Mouse (Mus musculus): ENCODE results near the gene Ndufab1. TPM values are rescaled to one million over a fixed set of nuclear protein-coding genes. Genes with fewer than 3 reads are reported as not detected.
"Not testable (repeated sequence)": the region's sequence is repeated elsewhere in the genome, so short reads cannot be mapped to it uniquely, and the experiment has no call there.

The Ndufab1 gene
- polyA plus RNA-seq, 1 experiment: 813 TPM

DNA sequence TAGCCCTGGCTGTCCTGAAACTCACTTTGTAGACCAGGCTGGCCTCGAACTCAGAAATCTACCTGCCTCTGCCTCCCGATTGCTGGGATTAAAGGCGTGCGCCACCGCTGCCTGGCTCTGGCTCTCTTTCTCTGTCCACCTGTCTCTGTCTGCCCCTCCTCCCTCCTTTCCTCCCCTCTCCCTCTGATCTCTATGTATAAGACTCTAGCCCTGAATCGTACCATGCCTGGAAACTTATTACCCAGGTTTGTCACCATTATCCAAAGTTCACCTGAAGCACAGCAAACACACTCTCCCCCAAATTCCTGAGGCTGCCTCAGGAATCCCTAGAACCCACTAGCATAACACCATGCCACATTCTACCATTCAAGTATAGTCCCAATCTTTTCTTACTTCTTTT lies 6.5 kb upstream of the Ndufab1 start:
- no peaks in the 10 kb centered on the region for H3K79me3 ChIP-seq (ENCODE audit: low read depth)
- no peak overlapping the region for H3K4me3 ChIP-seq (ENCODE audit: insufficient read depth, poor library complexity, severe bottlenecking)
- H3K79me2 ChIP-seq (ENCODE audit: control insufficient read depth, insufficient read depth): no peaks in the 10 kb centered on the region
- H3K36me3 ChIP-seq (ENCODE audit: control insufficient read depth, insufficient read depth): peaks cover 26% of the 10 kb centered on the region
- H3K27me3 ChIP-seq (ENCODE audit: control insufficient read depth, insufficient read depth, insufficient read length): no peaks in the 10 kb centered on the region
- TF ChIP-seq MAX (IDR thresholded peaks at IDR 0.05) (no peak), USF1 (IDR thresholded peaks at IDR 0.05; ENCODE audit: low read depth) (no peak), CTCF (IDR thresholded peaks at IDR 0.05; ENCODE audit: control insufficient read depth, insufficient read depth, insufficient read length) (no peak), MYOD1 (IDR thresholded peaks at IDR 0.05; ENCODE audit: control insufficient read depth, insufficient read length, low read depth) (no peak), FOSL1 (IDR thresholded peaks at IDR 0.05; ENCODE audit: insufficient read depth, low read length, poor library complexity, severe bottlenecking) (no peak), MYOG (IDR thresholded peaks at IDR 0.05; ENCODE audit: control insufficient read depth, extremely low read depth, insufficient read length) (no peak), CEBPB (IDR thresholded peaks at IDR 0.05; ENCODE audit: low read depth) (no peak)
- no peak overlapping the region for H3ac ChIP-seq (ENCODE audit: control insufficient read depth, insufficient read length, low read depth)

DNA sequence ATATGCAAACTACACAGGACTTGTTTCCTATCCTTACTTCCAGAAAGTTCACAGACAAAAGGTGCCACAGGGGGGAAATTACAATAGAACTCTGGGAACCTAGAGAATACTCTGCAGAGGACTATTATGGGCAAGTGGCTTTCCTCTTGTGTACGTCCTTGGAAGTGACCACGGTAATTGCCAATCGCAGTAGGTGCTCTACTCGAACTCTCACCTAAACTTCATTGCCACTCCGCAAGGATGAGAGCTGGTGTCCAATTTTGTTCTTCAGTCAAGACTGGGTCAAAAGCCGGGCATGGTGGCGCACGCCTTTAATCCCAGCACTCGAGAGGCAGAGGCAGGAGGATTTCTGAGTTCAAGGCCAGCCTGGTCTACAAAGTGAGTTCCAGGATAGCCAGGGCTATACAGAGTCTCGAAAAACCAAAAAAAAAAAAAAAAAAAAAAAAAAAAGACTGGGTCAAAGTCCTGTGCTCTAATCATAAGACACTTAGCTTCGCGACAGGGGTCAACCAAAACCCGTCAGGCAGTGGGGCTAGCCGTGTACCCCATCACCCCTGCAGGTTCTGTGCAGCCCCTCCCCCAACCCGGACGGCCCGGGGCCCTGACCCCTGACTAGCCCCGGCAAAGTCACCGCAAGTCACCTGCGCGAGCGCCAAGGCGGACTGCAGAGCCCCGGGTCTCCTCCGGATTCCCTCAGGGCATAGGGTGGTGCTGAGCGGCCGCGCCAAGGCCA lies 506 bp downstream of the Ndufab1 start:
- Histone ChIP-seq H3K79me2 (ENCODE audit: control insufficient read depth, insufficient read depth) (peaks cover 48% of the 10 kb centered on the region), H3K36me3 (ENCODE audit: control insufficient read depth, insufficient read depth) (peaks cover 27% of the 10 kb centered on the region), H3K4me3 (ENCODE audit: insufficient read depth, poor library complexity, severe bottlenecking) (peak overlapping the region; percentile 68), H3ac (ENCODE audit: control insufficient read depth, insufficient read length, low read depth) (peak overlapping the region; percentile 80), H3K79me3 (ENCODE audit: low read depth) (peaks cover 38% of the 10 kb centered on the region)
- H3K27me3 ChIP-seq (ENCODE audit: control insufficient read depth, insufficient read depth, insufficient read length): not testable (repeated sequence)

DNA sequence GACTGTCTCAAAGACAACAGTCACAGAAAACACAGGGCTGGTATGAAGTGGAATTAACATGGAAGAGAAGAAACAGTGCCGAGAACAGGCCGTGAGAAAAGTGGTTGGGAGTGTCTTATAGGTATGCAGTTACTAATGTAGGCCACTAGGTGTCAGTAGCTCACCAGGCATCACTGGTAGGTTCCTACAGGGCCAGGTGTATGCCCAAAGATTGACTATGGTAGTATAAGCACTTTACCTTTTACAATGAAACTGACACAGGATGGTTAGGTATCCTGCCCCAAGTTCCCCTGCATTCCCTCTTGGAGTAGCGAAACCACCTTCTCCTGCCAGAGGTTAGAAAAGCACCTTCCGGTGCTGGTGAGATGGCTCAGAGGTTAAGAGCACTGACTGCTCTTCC lies 2.5 kb downstream of the Ndufab1 start:
- peaks cover 45% of the 10 kb centered on the region for H3K36me3 ChIP-seq (ENCODE audit: control insufficient read depth, insufficient read depth)
- H3K79me3 ChIP-seq (ENCODE audit: low read depth): peaks cover 43% of the 10 kb centered on the region
- H3K79me2 ChIP-seq (ENCODE audit: control insufficient read depth, insufficient read depth): peaks cover 56% of the 10 kb centered on the region
- H3K27me3 ChIP-seq (ENCODE audit: control insufficient read depth, insufficient read depth, insufficient read length): no peaks in the 10 kb centered on the region
- TF ChIP-seq CTCF (IDR thresholded peaks at IDR 0.05; ENCODE audit: control insufficient read depth, insufficient read depth, insufficient read length) (peak; percentile 33), CEBPB (IDR thresholded peaks at IDR 0.05; ENCODE audit: low read depth) (no peak)
- no peak overlapping the region for H3ac ChIP-seq (ENCODE audit: control insufficient read depth, insufficient read length, low read depth)
- H3K4me3 ChIP-seq (ENCODE audit: insufficient read depth, poor library complexity, severe bottlenecking): no peak overlapping the region

DNA sequence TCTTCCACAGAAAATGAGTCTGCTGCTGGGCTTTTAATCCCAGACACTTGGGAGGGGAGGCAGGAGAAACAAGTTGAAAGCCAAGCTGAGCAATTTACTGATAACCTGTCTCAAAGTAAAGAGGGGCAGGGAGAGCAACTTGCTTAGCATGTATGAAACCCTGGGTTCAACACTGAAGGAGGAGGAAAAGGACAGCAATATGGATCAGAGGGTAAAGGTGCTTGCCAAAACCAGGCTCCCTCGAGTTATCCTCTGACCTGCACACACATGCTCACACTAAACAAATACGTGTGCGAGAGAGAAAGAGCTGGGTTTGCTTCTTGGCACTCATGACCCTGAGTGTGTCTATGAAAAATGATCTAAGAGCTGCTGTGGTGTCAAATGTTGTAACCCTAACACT lies 3.7 kb downstream of the Ndufab1 start:
- Histone ChIP-seq H3ac (ENCODE audit: control insufficient read depth, insufficient read length, low read depth) (no peak overlapping the region), H3K4me3 (ENCODE audit: insufficient read depth, poor library complexity, severe bottlenecking) (no peak overlapping the region), H3K27me3 (ENCODE audit: control insufficient read depth, insufficient read depth, insufficient read length) (no peaks in the 10 kb centered on the region), H3K79me3 (ENCODE audit: low read depth) (peaks cover 46% of the 10 kb centered on the region), H3K79me2 (ENCODE audit: control insufficient read depth, insufficient read depth) (peaks cover 59% of the 10 kb centered on the region), H3K36me3 (ENCODE audit: control insufficient read depth, insufficient read depth) (peaks cover 53% of the 10 kb centered on the region)
- TF ChIP-seq MYOG (IDR thresholded peaks at IDR 0.05; ENCODE audit: control insufficient read depth, extremely low read depth, insufficient read length) (no peak), MAX (IDR thresholded peaks at IDR 0.05) (no peak), CTCF (IDR thresholded peaks at IDR 0.05; ENCODE audit: control insufficient read depth, insufficient read depth, insufficient read length) (no peak), FOSL1 (IDR thresholded peaks at IDR 0.05; ENCODE audit: insufficient read depth, low read length, poor library complexity, severe bottlenecking) (no peak), MYOD1 (IDR thresholded peaks at IDR 0.05; ENCODE audit: control insufficient read depth, insufficient read length, low read depth) (no peak)

DNA sequence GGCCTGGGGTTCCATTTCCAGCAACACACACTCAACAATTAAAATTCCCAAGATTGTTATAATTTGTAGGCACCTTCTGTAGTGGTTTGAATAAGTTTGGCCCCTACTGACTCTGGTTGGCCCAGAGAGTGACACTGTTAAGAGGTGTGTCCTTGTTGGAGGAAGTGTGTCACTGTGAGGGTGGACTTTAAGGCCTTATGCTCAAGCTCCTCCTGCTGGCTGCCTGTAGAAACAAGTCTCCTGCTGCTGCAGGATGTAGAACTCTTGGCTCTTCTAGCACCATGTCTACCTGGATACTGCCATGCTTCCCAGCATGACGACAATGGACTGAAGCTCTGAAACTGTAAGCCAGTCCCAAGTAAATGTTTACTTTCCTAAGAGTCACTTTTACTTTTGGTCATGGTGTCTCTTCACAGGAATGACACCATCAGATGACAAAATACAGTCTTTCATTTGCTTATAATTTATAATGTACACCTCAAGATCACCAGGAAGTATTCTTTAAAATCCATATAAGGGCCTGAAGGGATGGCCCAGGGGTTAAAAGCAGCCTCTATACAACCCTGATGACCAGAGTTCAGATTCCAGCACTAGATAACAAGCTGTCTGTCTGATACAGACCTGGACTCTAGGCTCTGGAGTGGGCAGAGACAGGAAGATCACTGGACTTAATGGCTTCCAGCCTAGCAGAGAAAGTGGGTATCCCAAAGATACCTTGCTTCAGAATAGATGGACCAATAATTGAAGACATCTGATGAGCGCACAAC lies 6.9 kb downstream of the Ndufab1 start:
- Histone ChIP-seq H3K79me3 (ENCODE audit: low read depth) (peaks cover 33% of the 10 kb centered on the region), H3K27me3 (ENCODE audit: control insufficient read depth, insufficient read depth, insufficient read length) (no peaks in the 10 kb centered on the region), H3K36me3 (ENCODE audit: control insufficient read depth, insufficient read depth) (peaks cover 82% of the 10 kb centered on the region), H3K79me2 (ENCODE audit: control insufficient read depth, insufficient read depth) (peaks cover 41% of the 10 kb centered on the region), H3ac (ENCODE audit: control insufficient read depth, insufficient read length, low read depth) (no peak overlapping the region), H3K4me3 (ENCODE audit: insufficient read depth, poor library complexity, severe bottlenecking) (no peak overlapping the region)
- no peak for TF ChIP-seq FOSL1 (IDR thresholded peaks at IDR 0.05; ENCODE audit: insufficient read depth, low read length, poor library complexity, severe bottlenecking)
- TF ChIP-seq MAX (IDR thresholded peaks at IDR 0.05): no peak
- TF ChIP-seq MYOD1 (IDR thresholded peaks at IDR 0.05; ENCODE audit: control insufficient read depth, insufficient read length, low read depth): no peak
- no peak for TF ChIP-seq MYOG (IDR thresholded peaks at IDR 0.05; ENCODE audit: control insufficient read depth, extremely low read depth, insufficient read length)
- TF ChIP-seq USF1 (IDR thresholded peaks at IDR 0.05; ENCODE audit: low read depth): no peak
- no peak for TF ChIP-seq CTCF (IDR thresholded peaks at IDR 0.05; ENCODE audit: control insufficient read depth, insufficient read depth, insufficient read length)
- no peak for TF ChIP-seq CEBPB (IDR thresholded peaks at IDR 0.05; ENCODE audit: low read depth)
